Mouse (Mus musculus) heart, embryonic 15.5 days (tissue): ENCODE measurements at regions not wholly inside any gene's neighbourhood (a gene's known extent, or its start where the extent isn't known, plus 50 kb on each side); places are given as distances from the start of the nearest gene placed in this dataset.

Source experiments
- ATAC-seq: fragments of 200-750 bp; cut with Nextera tagmentation; replicated peaks from 2 replicates; pipeline ENCODE4 v1.8.0; 2017; ENCODE audit warnings: low read depth, moderate TSS enrichment; ENCODE audit not compliant: insufficient number of reproducible peaks, insufficient read depth, low FRiP score
- H3K27ac ChIP-seq: fragments of 300-500 bp; sonication (generic); 2 replicates; pipeline ENCODE4 v1.5.1; 2015; ENCODE audit warnings: mild to moderate bottlenecking, inconsistent platforms
- H3K27me3 ChIP-seq: fragments of 300-500 bp; sonication (generic); 2 replicates; pipeline ENCODE4 v1.6.1; 2015; ENCODE audit warnings: inconsistent platforms
- H3K36me3 ChIP-seq: fragments of 300-500 bp; sonication (generic); 2 replicates; pipeline ENCODE4 v1.6.1; 2015; ENCODE audit warnings: mild to moderate bottlenecking, inconsistent platforms
- H3K4me1 ChIP-seq: fragments of 300-500 bp; sonication (generic); replicated peaks from 2 replicates; pipeline ENCODE4 v1.6.1; 2015; ENCODE audit warnings: inconsistent platforms
- H3K4me2 ChIP-seq: fragments of 300-500 bp; sonication (generic); 2 replicates; pipeline ENCODE4 v1.6.1; 2015; ENCODE audit warnings: inconsistent platforms, mild to moderate bottlenecking, moderate library complexity
- H3K4me3 ChIP-seq: fragments of 300-500 bp; sonication (generic); 2 replicates; pipeline ENCODE4 v1.5.1; 2015; ENCODE audit warnings: mild to moderate bottlenecking, inconsistent platforms
- H3K9ac ChIP-seq: fragments of 300-500 bp; sonication (generic); 2 replicates; pipeline ENCODE4 v1.6.1; 2015; ENCODE audit warnings: mild to moderate bottlenecking, inconsistent platforms
- H3K9me3 ChIP-seq: fragments of 300-500 bp; sonication (generic); replicated peaks from 2 replicates; pipeline ENCODE4 v1.6.1; 2016; ENCODE audit warnings: inconsistent platforms
- WGBS: fragments of 180-500 bp; shearing (Covaris S2); methylation state at CpG from one replicate; pipeline ENCODE4 v1.1.7; 2015; ENCODE audit warnings: mixed read lengths; 5-methylcytosine and 5-hydroxymethylcytosine counted together

- ATAC-seq = no peak
- Histone ChIP-seq H3K4me2 (no peak overlapping the region), H3K4me1 (peaks cover 9% of the 10 kb centered on the region), H3K4me3 (no peak overlapping the region), H3K27ac (no peak overlapping the region), H3K9me3 (no peaks in the 10 kb centered on the region), H3K9ac (no peak overlapping the region), H3K36me3 (no peaks in the 10 kb centered on the region), H3K27me3 (no peaks in the 10 kb centered on the region)
- 89% methylated on average over 2 of the region's 2 CpGs for WGBS
Observed at GRCm38 (mm10) chr2:167793916-167794315, 104.3 kb upstream of the Tmem189 start.

GRCm38 (mm10) chr2:167792753-167793152 is 103.1 kb upstream of the Tmem189 start:
- no peak overlapping the region for H3K27ac ChIP-seq
- WGBS = 41% methylated on average over 3 of the region's 3 CpGs
- no peaks in the 10 kb centered on the region for H3K27me3 ChIP-seq
- H3K36me3 ChIP-seq = no peaks in the 10 kb centered on the region
- no peak for ATAC-seq
- no peak overlapping the region for H3K4me2 ChIP-seq
- no peaks in the 10 kb centered on the region for H3K9me3 ChIP-seq
- peaks cover 6% of the 10 kb centered on the region for H3K4me1 ChIP-seq
- H3K9ac ChIP-seq = no peak overlapping the region
- no peak overlapping the region for H3K4me3 ChIP-seq

- H3K9me3 ChIP-seq = no peaks in the 10 kb centered on the region
- H3K4me1 ChIP-seq = peaks cover 6% of the 10 kb centered on the region
- no peaks in the 10 kb centered on the region for H3K27me3 ChIP-seq
- no peak overlapping the region for H3K4me2 ChIP-seq
- no peak overlapping the region for H3K4me3 ChIP-seq
- ATAC-seq = no peak
- H3K36me3 ChIP-seq = no peaks in the 10 kb centered on the region
- 42% methylated on average over 3 of the region's 3 CpGs for WGBS
- no peak overlapping the region for H3K27ac ChIP-seq
- no peak overlapping the region for H3K9ac ChIP-seq
Observed at GRCm38 (mm10) chr2:167792330-167792729, 102.7 kb upstream of the Tmem189 start.

GRCm38 (mm10) chr2:167789471-167789923 is 99.9 kb upstream of the Tmem189 start:
- whole genome bisulfite sequencing = 63% methylated on average over 11 of the region's 11 CpGs
- ATAC-seq = peak; percentile 43; the same call in 1 of the 2 replicates
- Histone ChIP-seq H3K27me3 (no peaks in the 10 kb centered on the region), H3K36me3 (no peaks in the 10 kb centered on the region), H3K9me3 (no peaks in the 10 kb centered on the region), H3K4me2 (no peak overlapping the region), H3K4me1 (peaks cover 6% of the 10 kb centered on the region), H3K9ac (no peak overlapping the region), H3K4me3 (no peak overlapping the region), H3K27ac (0 out of 2 replicates have a peak overlapping the region, but pooled peaks have one; percentile 25)

GRCm38 (mm10) chr2:167786951-167787350 is 97.3 kb upstream of the Tmem189 start:
- H3K9me3 ChIP-seq = no peaks in the 10 kb centered on the region
- H3K27ac ChIP-seq = no peak overlapping the region
- H3K4me3 ChIP-seq = no peak overlapping the region
- H3K4me1 ChIP-seq = peaks cover 11% of the 10 kb centered on the region
- H3K9ac ChIP-seq = no peak overlapping the region
- H3K27me3 ChIP-seq = no peaks in the 10 kb centered on the region
- ATAC-seq = no peak
- H3K36me3 ChIP-seq = no peaks in the 10 kb centered on the region
- WGBS = 79% methylated on average over 5 of the region's 5 CpGs
- no peak overlapping the region for H3K4me2 ChIP-seq

GRCm38 (mm10) chr2:167784353-167784752 is 94.7 kb upstream of the Tmem189 start:
- Histone ChIP-seq H3K4me3 (no peak overlapping the region), H3K9ac (no peak overlapping the region), H3K27ac (no peak overlapping the region), H3K4me1 (peaks cover 22% of the 10 kb centered on the region), H3K9me3 (no peaks in the 10 kb centered on the region), H3K4me2 (no peak overlapping the region), H3K36me3 (no peaks in the 10 kb centered on the region), H3K27me3 (no peaks in the 10 kb centered on the region)
- no peak for ATAC-seq
- WGBS = 73% methylated on average over 13 of the region's 13 CpGs

- Histone ChIP-seq H3K36me3 (no peaks in the 10 kb centered on the region), H3K4me3 (no peak overlapping the region), H3K4me2 (no peak overlapping the region), H3K27me3 (no peaks in the 10 kb centered on the region), H3K9ac (no peak overlapping the region), H3K4me1 (peaks cover 26% of the 10 kb centered on the region), H3K27ac (no peak overlapping the region), H3K9me3 (no peaks in the 10 kb centered on the region)
- WGBS = 68% methylated on average over 3 of the region's 3 CpGs
- no peak for ATAC-seq
Observed at GRCm38 (mm10) chr2:167783374-167783773, 93.8 kb upstream of the Tmem189 start.

- H3K4me3 ChIP-seq = no peak overlapping the region
- no peaks in the 10 kb centered on the region for H3K9me3 ChIP-seq
- H3K36me3 ChIP-seq = no peaks in the 10 kb centered on the region
- peaks cover 36% of the 10 kb centered on the region for H3K4me1 ChIP-seq
- 31% methylated on average over 27 of the region's 27 CpGs for WGBS
- peak overlapping the region; percentile 35 for H3K4me2 ChIP-seq
- H3K9ac ChIP-seq = 0 out of 2 replicates have a peak overlapping the region, but pooled peaks have one; percentile 8
- H3K27me3 ChIP-seq = no peaks in the 10 kb centered on the region
- peak overlapping the region; percentile 45 for H3K27ac ChIP-seq
- no peak for ATAC-seq
Observed at GRCm38 (mm10) chr2:167782231-167782999, 92.8 kb upstream of the Tmem189 start.

- ATAC-seq = no peak
Observed at GRCm38 (mm10) chr2:167781496-167781895, 91.9 kb upstream of the Tmem189 start.

GRCm38 (mm10) chr2:167778691-167779090 is 89.1 kb upstream of the Tmem189 start:
- WGBS = 62% methylated on average over 10 of the region's 10 CpGs
- Histone ChIP-seq H3K27ac (peak overlapping the region; percentile 80; the same call in 1 of the 2 replicates), H3K4me1 (peaks cover 57% of the 10 kb centered on the region)

More at GRCm38 (mm10) chr2:167781496-167781895, 91.9 kb upstream of the Tmem189 start:
- Histone ChIP-seq H3K36me3 (no peaks in the 10 kb centered on the region), H3K27me3 (no peaks in the 10 kb centered on the region), H3K9ac (no peak overlapping the region), H3K4me2 (no peak overlapping the region), H3K4me1 (peaks cover 42% of the 10 kb centered on the region), H3K4me3 (no peak overlapping the region), H3K9me3 (no peaks in the 10 kb centered on the region), H3K27ac (peak overlapping the region; percentile 45)
- 36% methylated on average over 13 of the region's 13 CpGs for WGBS

GRCm38 (mm10) chr2:167778271-167778670 is 88.6 kb upstream of the Tmem189 start:
- ATAC-seq = 0 out of 2 replicates have a peak, but pooled peaks have one; percentile 0

More at GRCm38 (mm10) chr2:167778691-167779090, 89.1 kb upstream of the Tmem189 start:
- peak overlapping the region; percentile 65 for H3K4me2 ChIP-seq
- H3K9ac ChIP-seq = peak overlapping the region; percentile 66; the same call in 1 of the 2 replicates
- no peak overlapping the region for H3K4me3 ChIP-seq
- no peaks in the 10 kb centered on the region for H3K27me3 ChIP-seq
- no peaks in the 10 kb centered on the region for H3K36me3 ChIP-seq
- H3K9me3 ChIP-seq = no peaks in the 10 kb centered on the region
- ATAC-seq = no peak

More at GRCm38 (mm10) chr2:167778271-167778670, 88.6 kb upstream of the Tmem189 start:
- Histone ChIP-seq H3K4me2 (peak overlapping the region; percentile 65), H3K36me3 (no peaks in the 10 kb centered on the region), H3K9me3 (no peaks in the 10 kb centered on the region), H3K4me1 (peaks cover 57% of the 10 kb centered on the region), H3K27me3 (no peaks in the 10 kb centered on the region), H3K27ac (peak overlapping the region; percentile 80), H3K4me3 (peak overlapping the region; percentile 55), H3K9ac (peak overlapping the region; percentile 66; the same call in 1 of the 2 replicates)
- 61% methylated on average over 4 of the region's 4 CpGs for WGBS
